Mouse (Mus musculus) spleen, adult 2 months (tissue): ENCODE measurements around the gene Sez6l2. TPM values are rescaled to one million over a fixed set of nuclear protein-coding genes. Genes with fewer than 3 reads are reported as not detected.
A peak's percentile ranks its signal among the peaks of the same experiment; 100 is the strongest.

ENCODE experiments used
- DNase-seq, 2 experiments: peaks; one replicate each; pipeline versions ENCODE4 v3.0.0 to v3.0.0-alpha.2; 2012 to 2021; ENCODE audit warnings: low spot score in 2 of 2, low read depth in 1 of 2
- H3K27ac ChIP-seq: fragments of 200-500 bp; 2 replicates; pipeline ENCODE4 v1.5.1; 2012; ENCODE audit warnings: low read length, inconsistent platforms; ENCODE audit not compliant: insufficient read depth
- H3K27me3 ChIP-seq: fragments of 200-500 bp; 2 replicates; pipeline ENCODE4 v1.6.1; 2012; ENCODE audit warnings: mild to moderate bottlenecking, moderate library complexity, low read length, inconsistent platforms; ENCODE audit not compliant: control insufficient read depth, insufficient read depth
- H3K36me3 ChIP-seq: fragments of 200-500 bp; 2 replicates; pipeline ENCODE4 v1.6.1; 2012; ENCODE audit warnings: mild to moderate bottlenecking, low read length, inconsistent platforms; ENCODE audit not compliant: control insufficient read depth, insufficient read depth
- H3K4me1 ChIP-seq: fragments of 200-500 bp; 2 replicates; pipeline ENCODE4 v1.6.1; 2011; ENCODE audit warnings: inconsistent platforms; ENCODE audit not compliant: control insufficient read depth, insufficient read depth, insufficient read length
- H3K4me3 ChIP-seq: fragments of 200-500 bp; 2 replicates; pipeline ENCODE4 v1.5.1; 2011; ENCODE audit warnings: mild to moderate bottlenecking, inconsistent platforms; ENCODE audit not compliant: insufficient read depth, insufficient read length; ENCODE audit errors: extremely low read depth
- CTCF ChIP-seq: fragments of 200-500 bp; IDR thresholded peaks from 2 replicates; pipeline ENCODE4 v1.5.1; 2011; ENCODE audit warnings: mild to moderate bottlenecking, inconsistent platforms; ENCODE audit not compliant: insufficient read depth, insufficient read length, insufficient replicate concordance; ENCODE audit errors: extremely low read depth
- POLR2A ChIP-seq: fragments of 200-500 bp; IDR thresholded peaks from 2 replicates; pipeline ENCODE4 v1.6.1; 2011; ENCODE audit warnings: low read depth, low read length, inconsistent platforms
- WGBS: fragments of 180-500 bp; shearing (Covaris S2); methylation state at CpG from one replicate; pipeline ENCODE4 v1.1.7; 2018; 5-methylcytosine and 5-hydroxymethylcytosine counted together
- polyA plus RNA-seq: library from polyadenylated mRNA; depleted of rRNA; stranded (reverse); fragments of >200 nt; gene quantifications from 2 replicates; pipeline ENCODE4 v1.2.3, GENCODE M21; 2012

Sez6l2 gene
- polyA plus RNA-seq, 1 experiment: 2.9 TPM

DNA sequence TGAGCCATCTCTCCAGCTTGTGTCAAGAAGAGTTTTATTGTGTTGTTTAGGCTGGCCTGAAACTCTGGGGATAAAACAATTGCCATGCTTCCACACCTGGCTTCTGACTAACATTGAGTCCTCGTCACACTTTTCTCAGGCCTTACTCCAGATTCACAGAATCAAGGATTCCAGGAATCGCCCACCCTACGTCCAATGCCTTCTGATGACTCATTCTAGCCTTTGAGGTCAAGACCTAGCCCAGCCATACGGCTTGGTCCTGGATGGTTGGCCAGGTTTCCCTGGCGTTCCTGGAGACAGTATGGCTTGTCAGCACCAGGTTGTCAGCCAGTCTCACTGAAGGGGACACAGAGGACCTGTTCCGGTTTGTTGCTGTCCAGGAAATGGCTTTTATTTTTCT is 62.0 kb downstream of the Sez6l2 start:
- Histone ChIP-seq H3K36me3 (peaks cover 2% of the 10 kb centered on the region; the same call in 1 of the 2 replicates), H3K4me3 (no peak overlapping the region), H3K27ac (no peak overlapping the region), H3K4me1 (peaks cover 18% of the 10 kb centered on the region; the same call in 1 of the 2 replicates), H3K27me3 (no peaks in the 10 kb centered on the region)
- no peak for TF ChIP-seq CTCF
- no peak for TF ChIP-seq POLR2A
- 92% methylated on average over 6 of the region's 6 CpGs for WGBS
- no peak for DNase-seq

DNA sequence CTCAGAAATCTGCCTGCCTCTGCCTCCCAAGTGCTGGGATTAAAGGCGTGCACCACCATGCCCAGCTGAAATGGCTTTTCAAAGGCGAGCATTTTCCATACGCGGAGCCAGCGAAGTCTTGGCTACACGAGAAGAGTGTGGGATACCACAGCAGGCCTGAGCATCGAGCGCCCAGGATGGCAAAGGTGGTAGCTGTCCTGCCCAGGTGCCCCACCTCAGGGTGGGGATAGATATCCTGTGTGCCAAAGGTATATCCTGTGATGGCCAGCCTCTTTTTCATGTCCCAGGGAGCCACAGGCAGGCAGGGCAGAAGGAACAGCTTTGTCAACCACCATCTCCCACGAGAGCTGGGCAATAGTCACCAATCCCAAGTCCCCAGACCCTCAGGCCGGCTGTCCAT is 62.5 kb downstream of the Sez6l2 start:
- H3K36me3 ChIP-seq: peaks cover 2% of the 10 kb centered on the region; the same call in 1 of the 2 replicates
- no peaks in the 10 kb centered on the region for H3K27me3 ChIP-seq
- TF ChIP-seq CTCF (no peak), POLR2A (no peak)
- 92% methylated on average over 10 of the region's 10 CpGs for WGBS
- H3K4me3 ChIP-seq: no peak overlapping the region
- H3K4me1 ChIP-seq: peaks cover 18% of the 10 kb centered on the region; the same call in 1 of the 2 replicates
- H3K27ac ChIP-seq: no peak overlapping the region
- no peak for DNase-seq

DNA sequence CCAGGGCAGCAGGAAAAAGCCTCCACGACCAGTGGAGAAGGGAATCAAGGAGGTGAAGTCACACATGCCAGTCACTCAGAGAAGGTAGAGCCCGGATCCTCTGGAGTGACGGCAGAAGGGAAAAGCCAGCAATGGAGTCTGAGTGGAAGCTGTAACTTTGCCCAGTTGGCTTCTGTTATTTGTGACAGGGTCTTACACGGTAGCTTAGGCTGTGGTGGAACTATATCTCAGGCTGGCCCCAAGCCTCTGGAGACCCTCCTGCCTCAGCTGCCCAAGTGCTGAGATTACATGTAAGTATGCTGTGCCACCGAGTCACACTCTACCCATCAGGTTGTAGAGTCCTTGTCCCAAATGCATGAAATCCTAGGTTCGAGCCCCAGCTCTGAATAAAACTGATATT is 63.0 kb downstream of the Sez6l2 start:
- WGBS: 86% methylated on average over 6 of the region's 6 CpGs
- no peak overlapping the region for H3K27ac ChIP-seq

DNA sequence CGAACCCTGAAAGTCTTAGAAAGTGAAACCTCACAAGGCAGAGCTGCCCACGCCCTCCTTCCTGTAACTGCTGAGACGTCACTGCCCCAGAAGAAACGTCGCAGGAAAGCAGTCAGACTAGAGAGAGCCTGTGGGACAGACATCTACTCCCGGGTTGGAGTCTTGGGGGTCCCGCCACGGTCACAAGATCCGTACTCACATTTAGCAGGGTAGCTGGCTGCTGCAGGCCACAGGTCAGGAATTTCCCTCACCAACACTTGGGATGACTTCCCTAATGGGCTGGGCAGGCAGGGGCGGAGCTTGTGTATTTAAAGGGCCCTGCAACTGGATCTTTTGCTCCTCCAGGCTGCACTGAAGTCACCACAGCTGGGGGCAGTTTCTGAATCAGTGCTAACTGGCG is 64.0 kb downstream of the Sez6l2 start, which contains the start of gene Mvp:
Gene Mvp, minus strand, starts transcription at position 302 of the 400 bp plus-strand sequence.
- TF ChIP-seq POLR2A: no peak
- no peak for TF ChIP-seq CTCF
- DNase-seq: peak; percentile 57
- 2% methylated on average over 11 of the region's 11 CpGs for WGBS

More for the DNA sequence above, 63.0 kb downstream of the Sez6l2 start:
- H3K36me3 ChIP-seq: peaks cover 2% of the 10 kb centered on the region; the same call in 1 of the 2 replicates
- H3K4me3 ChIP-seq: no peak overlapping the region
- DNase-seq: no peak
- H3K4me1 ChIP-seq: peaks cover 16% of the 10 kb centered on the region; the same call in 1 of the 2 replicates
- no peak for TF ChIP-seq CTCF
- no peak for TF ChIP-seq POLR2A
- H3K27me3 ChIP-seq: no peaks in the 10 kb centered on the region

DNA sequence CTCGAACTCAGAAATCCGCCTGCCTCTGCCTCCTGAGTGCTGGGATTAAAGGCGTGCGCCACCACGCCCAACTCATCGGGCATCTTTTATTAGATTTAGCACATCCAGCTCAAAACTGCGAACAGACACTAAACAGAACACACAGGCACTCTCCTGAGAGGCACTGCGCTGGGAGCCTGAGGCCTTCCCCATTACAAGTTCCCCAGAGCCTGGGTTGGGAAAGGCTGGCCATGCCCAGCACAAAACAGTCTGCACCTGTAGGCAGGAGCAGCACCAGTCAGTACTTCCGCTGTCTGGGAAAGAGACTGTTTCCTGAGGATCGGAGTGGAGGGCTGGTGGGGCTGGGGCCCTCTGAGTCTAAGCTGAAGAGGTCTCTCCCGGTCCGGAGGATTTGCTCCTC is 64.6 kb downstream of the Sez6l2 start:
- Histone ChIP-seq H3K36me3 (peaks cover 2% of the 10 kb centered on the region; the same call in 1 of the 2 replicates), H3K4me1 (peaks cover 6% of the 10 kb centered on the region; the same call in 1 of the 2 replicates), H3K27me3 (no peaks in the 10 kb centered on the region), H3K27ac (no peak overlapping the region), H3K4me3 (no peak overlapping the region)
- DNase-seq: no peak
- TF ChIP-seq CTCF (no peak), POLR2A (no peak)
- WGBS: 92% methylated on average over 12 of the region's 12 CpGs

More for the DNA sequence above, 64.0 kb downstream of the Sez6l2 start, which contains the start of gene Mvp:
- Histone ChIP-seq H3K27ac (peak within 1 kb of the TSS; percentile 89), H3K4me1 (peaks cover 7% of the 10 kb centered on the region; the same call in 1 of the 2 replicates), H3K27me3 (no peaks in the 10 kb centered on the region), H3K4me3 (peak within 1 kb of the TSS; percentile 72), H3K36me3 (peaks cover 2% of the 10 kb centered on the region; the same call in 1 of the 2 replicates)

DNA sequence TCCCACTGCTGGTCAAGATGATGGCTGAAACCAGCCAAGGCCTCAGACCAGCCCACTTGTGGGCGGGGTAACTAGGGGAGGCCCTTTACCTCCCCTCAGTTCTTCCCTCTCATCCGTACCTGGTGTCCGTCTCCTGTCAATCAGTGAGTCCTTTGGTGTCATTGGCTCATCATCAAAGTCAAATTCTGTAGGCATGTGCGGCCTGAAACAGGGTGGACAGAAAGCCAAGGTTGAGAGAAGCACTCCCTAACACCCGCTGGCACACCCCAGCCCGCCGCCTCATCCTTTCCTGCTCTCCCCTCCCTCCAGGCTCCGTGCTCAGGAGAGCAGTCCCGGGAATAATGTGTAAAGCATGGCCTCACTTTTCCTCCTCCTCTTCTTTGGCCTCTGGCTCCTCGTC is 65.7 kb downstream of the Sez6l2 start:
- WGBS: 15% methylated on average over 10 of the region's 10 CpGs
- no peak for DNase-seq

DNA sequence TGATC is 65.9 kb downstream of the Sez6l2 start, which contains the start of gene Pagr1b:
Gene Pagr1b, minus strand, starts transcription at position 4 of the 5 bp plus-strand sequence.
- Histone ChIP-seq H3K27me3 (no peaks in the 10 kb centered on the region), H3K27ac (peak within 1 kb of the TSS; percentile 93), H3K36me3 (peaks cover 2% of the 10 kb centered on the region; the same call in 1 of the 2 replicates), H3K4me1 (peaks cover 14% of the 10 kb centered on the region), H3K4me3 (peak within 1 kb of the TSS; percentile 76)
- TF ChIP-seq POLR2A (no peak), CTCF (no peak)
- DNase-seq: no peak

More for the DNA sequence above, 65.7 kb downstream of the Sez6l2 start:
- peaks cover 2% of the 10 kb centered on the region; the same call in 1 of the 2 replicates for H3K36me3 ChIP-seq
- H3K27me3 ChIP-seq: no peaks in the 10 kb centered on the region
- H3K4me3 ChIP-seq: peak overlapping the region; percentile 76
- TF ChIP-seq POLR2A: no peak
- peak overlapping the region; percentile 93 for H3K27ac ChIP-seq
- H3K4me1 ChIP-seq: peaks cover 12% of the 10 kb centered on the region
